Mouse (Mus musculus): ENCODE measurements around the gene Gpr135. TPM values are rescaled to one million over a fixed set of nuclear protein-coding genes. Genes with fewer than 3 reads are reported as not detected.

Gpr135 gene
- polyA plus RNA-seq, 1 experiment from 2014 or later, result 0.64 TPM

- Histone ChIP-seq H3K36me3 (no peaks in the 10 kb centered on the region), H3K9ac (peak overlapping the region; percentile 47), H3K9me3 (no peaks in the 10 kb centered on the region), H3K4me1 (peaks cover 37% of the 10 kb centered on the region), H3K4me2 (peak overlapping the region; percentile 85), H3K27ac (peak overlapping the region; percentile 82), H3K4me3 (peak overlapping the region; percentile 74), H3K27me3 (no peaks in the 10 kb centered on the region)
- no peak; the same call in none of the 2 replicates for ATAC-seq (ENCODE audit: borderline replicate concordance, extremely low read depth, low FRiP score, low TSS enrichment)
- WGBS, result under 1% methylated on average over 31 of the region's 31 CpGs
Observed at GRCm38 (mm10) chr12:72085024-72085328, 14.1 kb upstream of the Gpr135 start.

- peak overlapping the region; percentile 82 for H3K27ac ChIP-seq
- H3K4me1 ChIP-seq, result peaks cover 37% of the 10 kb centered on the region
- no peaks in the 10 kb centered on the region for H3K27me3 ChIP-seq
- WGBS, result 2% methylated on average over 46 of the region's 46 CpGs
- H3K9ac ChIP-seq, result peak overlapping the region; percentile 47
- ATAC-seq (ENCODE audit: borderline replicate concordance, extremely low read depth, low FRiP score, low TSS enrichment), result peak; percentile 0; the same call in 1 of the 2 replicates
- no peaks in the 10 kb centered on the region for H3K9me3 ChIP-seq
- H3K4me2 ChIP-seq, result peak overlapping the region; percentile 85
- no peaks in the 10 kb centered on the region for H3K36me3 ChIP-seq
- peak overlapping the region; percentile 74 for H3K4me3 ChIP-seq
Observed at GRCm38 (mm10) chr12:72084261-72085023, 13.5 kb upstream of the Gpr135 start.

- 77% methylated on average over 9 of the region's 9 CpGs for WGBS
- no peak overlapping the region for H3K27ac ChIP-seq
- H3K9me3 ChIP-seq, result no peaks in the 10 kb centered on the region
- H3K9ac ChIP-seq, result no peak overlapping the region
- H3K4me2 ChIP-seq, result no peak overlapping the region
- no peaks in the 10 kb centered on the region for H3K27me3 ChIP-seq
- no peak overlapping the region for H3K4me3 ChIP-seq
- no peak for ATAC-seq (ENCODE audit: borderline replicate concordance, extremely low read depth, low FRiP score, low TSS enrichment)
- H3K4me1 ChIP-seq, result peaks cover 36% of the 10 kb centered on the region
- H3K36me3 ChIP-seq, result no peaks in the 10 kb centered on the region
Observed at GRCm38 (mm10) chr12:72083265-72083664, 12.3 kb upstream of the Gpr135 start.

GRCm38 (mm10) chr12:72082370-72082769 lies 11.4 kb upstream of the Gpr135 start:
- Histone ChIP-seq H3K36me3 (no peaks in the 10 kb centered on the region), H3K27ac (no peak overlapping the region), H3K4me2 (peak overlapping the region; percentile 50), H3K4me1 (peaks cover 27% of the 10 kb centered on the region), H3K4me3 (no peak overlapping the region), H3K9me3 (no peaks in the 10 kb centered on the region), H3K27me3 (no peaks in the 10 kb centered on the region), H3K9ac (no peak overlapping the region)
- WGBS, result 12% methylated on average over 18 of the region's 18 CpGs
- ATAC-seq (ENCODE audit: borderline replicate concordance, extremely low read depth, low FRiP score, low TSS enrichment), result no peak

- Histone ChIP-seq H3K4me3 (no peak overlapping the region), H3K9me3 (no peaks in the 10 kb centered on the region), H3K36me3 (0 out of 2 replicates have a peak, but pooled peaks cover under 1% of the 10 kb centered on the region), H3K4me1 (peaks cover 25% of the 10 kb centered on the region), H3K9ac (no peak overlapping the region), H3K27me3 (no peaks in the 10 kb centered on the region), H3K4me2 (peak overlapping the region; percentile 50), H3K27ac (no peak overlapping the region)
- ATAC-seq (ENCODE audit: borderline replicate concordance, extremely low read depth, low FRiP score, low TSS enrichment), result no peak
- 62% methylated on average over 3 of the region's 3 CpGs for WGBS
Observed at GRCm38 (mm10) chr12:72081961-72082360, 11.0 kb upstream of the Gpr135 start.

DNA sequence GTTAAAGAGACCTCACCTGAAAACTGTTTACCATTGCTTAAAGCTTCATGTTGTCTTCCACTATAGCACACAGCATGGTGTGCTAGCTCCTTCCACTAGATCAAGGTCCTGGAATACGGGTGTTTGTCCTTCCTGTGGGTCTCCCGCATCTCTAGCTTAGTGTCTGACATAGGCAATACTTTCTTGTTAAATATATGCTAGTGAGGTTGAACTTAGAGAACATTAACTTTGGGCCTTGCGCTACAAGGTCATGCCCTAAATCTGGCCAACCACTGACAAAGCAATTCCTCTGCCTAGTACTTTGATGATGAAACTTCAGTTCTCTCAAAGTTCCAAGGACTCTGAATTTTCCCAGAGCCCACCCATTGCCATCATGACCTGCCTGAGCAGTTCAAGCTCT lies 7.3 kb upstream of the Gpr135 start:
- Histone ChIP-seq H3K27ac (no peak overlapping the region), H3K9ac (no peak overlapping the region), H3K27me3 (no peaks in the 10 kb centered on the region), H3K4me1 (peaks cover 9% of the 10 kb centered on the region), H3K36me3 (0 out of 2 replicates have a peak, but pooled peaks cover 4% of the 10 kb centered on the region), H3K4me3 (no peak overlapping the region), H3K9me3 (no peaks in the 10 kb centered on the region), H3K4me2 (no peak overlapping the region)
- no peak for ATAC-seq (ENCODE audit: borderline replicate concordance, extremely low read depth, low FRiP score, low TSS enrichment)
- WGBS, result 88% methylated on average over 3 of the region's 3 CpGs

GRCm38 (mm10) chr12:72069626-72070326 lies 1.1 kb downstream of the Gpr135 start:
- Histone ChIP-seq H3K36me3 (no peaks in the 10 kb centered on the region), H3K4me3 (peak overlapping the region; percentile 70), H3K9me3 (no peaks in the 10 kb centered on the region), H3K27me3 (peaks cover 32% of the 10 kb centered on the region), H3K9ac (peak overlapping the region; percentile 40; the same call in 1 of the 2 replicates), H3K4me2 (peak overlapping the region; percentile 100), H3K27ac (no peak overlapping the region), H3K4me1 (peaks cover 12% of the 10 kb centered on the region)
- peak; percentile 58 for ATAC-seq (ENCODE audit: borderline replicate concordance, extremely low read depth, low FRiP score, low TSS enrichment)
- 6% methylated on average over 40 of the region's 40 CpGs for WGBS

DNA sequence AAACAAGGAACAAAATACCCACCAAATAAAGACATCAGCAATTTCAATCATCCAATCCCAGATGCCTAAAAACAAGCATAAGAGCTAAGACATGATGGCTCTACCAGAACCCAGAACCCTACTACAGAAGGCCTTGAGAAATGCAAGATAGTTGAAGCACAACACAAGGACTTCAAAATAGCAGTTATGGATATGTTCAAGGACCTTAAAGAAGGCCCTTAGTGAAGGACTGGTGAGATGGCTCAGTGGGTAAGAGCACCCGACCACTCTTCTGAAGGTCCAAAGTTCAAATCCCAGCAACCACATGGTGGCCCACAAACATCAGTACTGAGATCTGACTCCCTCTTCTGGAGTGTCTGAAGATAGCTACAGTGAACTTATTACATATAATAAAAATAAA lies 13.1 kb downstream of the Gpr135 start:
- H3K36me3 ChIP-seq, result no peaks in the 10 kb centered on the region
- H3K4me3 ChIP-seq, result no peak overlapping the region
- no peak for ATAC-seq (ENCODE audit: borderline replicate concordance, extremely low read depth, low FRiP score, low TSS enrichment)
- H3K9me3 ChIP-seq, result no peaks in the 10 kb centered on the region
- no peak overlapping the region for H3K4me2 ChIP-seq
- H3K9ac ChIP-seq, result no peak overlapping the region
- H3K27me3 ChIP-seq, result no peaks in the 10 kb centered on the region
- H3K4me1 ChIP-seq, result no peaks in the 10 kb centered on the region
- 84% methylated on average over 1 of the region's 1 CpGs for WGBS
- H3K27ac ChIP-seq, result no peak overlapping the region

GRCm38 (mm10) chr12:72053851-72054250 lies 17.1 kb downstream of the Gpr135 start:
- H3K4me3 ChIP-seq, result no peak overlapping the region
- H3K36me3 ChIP-seq, result no peaks in the 10 kb centered on the region
- no peaks in the 10 kb centered on the region for H3K9me3 ChIP-seq
- 44% methylated on average over 6 of the region's 6 CpGs for WGBS
- H3K4me1 ChIP-seq, result no peaks in the 10 kb centered on the region
- H3K4me2 ChIP-seq, result no peak overlapping the region
- no peak overlapping the region for H3K27ac ChIP-seq
- no peak for ATAC-seq (ENCODE audit: borderline replicate concordance, extremely low read depth, low FRiP score, low TSS enrichment)
- no peaks in the 10 kb centered on the region for H3K27me3 ChIP-seq
- no peak overlapping the region for H3K9ac ChIP-seq

GRCm38 (mm10) chr12:72053303-72053702 lies 17.6 kb downstream of the Gpr135 start:
- Histone ChIP-seq H3K36me3 (no peaks in the 10 kb centered on the region), H3K4me1 (no peaks in the 10 kb centered on the region), H3K27me3 (no peaks in the 10 kb centered on the region), H3K9me3 (no peaks in the 10 kb centered on the region), H3K27ac (no peak overlapping the region), H3K4me2 (no peak overlapping the region), H3K9ac (no peak overlapping the region), H3K4me3 (no peak overlapping the region)
- WGBS, result 40% methylated on average over 6 of the region's 6 CpGs
- ATAC-seq (ENCODE audit: borderline replicate concordance, extremely low read depth, low FRiP score, low TSS enrichment), result no peak

DNA sequence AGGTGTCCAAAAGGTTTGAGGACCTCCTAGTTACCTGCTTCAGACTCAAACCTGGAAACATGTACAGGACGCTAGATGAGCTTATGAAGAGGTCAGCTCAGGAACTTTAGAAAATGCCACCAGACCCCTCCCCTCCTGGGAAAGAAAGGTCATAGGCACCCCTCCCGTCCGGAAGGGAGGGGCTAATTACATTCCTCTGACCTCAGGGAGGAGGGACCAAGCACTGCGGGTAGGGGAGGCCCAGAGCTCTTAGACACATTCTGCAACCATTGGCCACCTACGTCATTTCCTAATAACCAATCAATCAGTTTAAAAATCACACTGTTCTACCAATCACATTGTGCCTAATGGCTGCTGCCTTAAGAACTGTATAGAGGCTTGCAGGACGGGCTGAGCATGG lies 18.4 kb downstream of the Gpr135 start:
- H3K27me3 ChIP-seq, result no peaks in the 10 kb centered on the region
- ATAC-seq (ENCODE audit: borderline replicate concordance, extremely low read depth, low FRiP score, low TSS enrichment), result no peak
- H3K4me2 ChIP-seq, result no peak overlapping the region
- no peaks in the 10 kb centered on the region for H3K9me3 ChIP-seq
- no peak overlapping the region for H3K4me3 ChIP-seq
- H3K9ac ChIP-seq, result no peak overlapping the region
- H3K4me1 ChIP-seq, result no peaks in the 10 kb centered on the region
- no peaks in the 10 kb centered on the region for H3K36me3 ChIP-seq
- 70% methylated on average over 6 of the region's 6 CpGs for WGBS
- no peak overlapping the region for H3K27ac ChIP-seq

GRCm38 (mm10) chr12:72050821-72051220 lies 20.1 kb downstream of the Gpr135 start:
- H3K9me3 ChIP-seq, result no peaks in the 10 kb centered on the region
- H3K4me3 ChIP-seq, result no peak overlapping the region
- 84% methylated on average over 4 of the region's 4 CpGs for WGBS
- H3K4me1 ChIP-seq, result no peaks in the 10 kb centered on the region
- no peaks in the 10 kb centered on the region for H3K36me3 ChIP-seq
- ATAC-seq (ENCODE audit: borderline replicate concordance, extremely low read depth, low FRiP score, low TSS enrichment), result no peak
- no peak overlapping the region for H3K4me2 ChIP-seq
- no peak overlapping the region for H3K27ac ChIP-seq
- H3K9ac ChIP-seq, result no peak overlapping the region
- H3K27me3 ChIP-seq, result no peaks in the 10 kb centered on the region
